Mouse (Mus musculus) liver, postnatal 0 days (tissue): ENCODE measurements around the gene Pcsk6. TPM values are rescaled to one million over a fixed set of nuclear protein-coding genes. Genes with fewer than 3 reads are reported as not detected.
"Not testable (repeated sequence)": the region's sequence is repeated elsewhere in the genome, so short reads cannot be mapped to it uniquely, and the experiment has no call there.

Source experiments
- ATAC-seq: fragments of 200-750 bp; cut with Nextera tagmentation; 2 replicates; pipeline ENCODE4 v1.8.0; 2017; ENCODE audit warnings: mild to moderate bottlenecking, moderate library complexity
- DNase-seq: peaks from one replicate; pipeline ENCODE4 v3.0.0-alpha.2; 2016
- H3K27ac ChIP-seq: fragments of 300-500 bp; sonication (generic); 2 replicates; pipeline ENCODE4 v1.5.1; 2014; ENCODE audit warnings: antibody characterized with exemption, moderate library complexity, mild to moderate bottlenecking, low read depth
- H3K27me3 ChIP-seq: fragments of 300-500 bp; sonication (generic); 2 replicates; pipeline ENCODE4 v1.6.1; 2014; ENCODE audit warnings: low read length, control low read depth, mixed read lengths; ENCODE audit not compliant: insufficient read depth
- H3K36me3 ChIP-seq: fragments of 300-500 bp; sonication (generic); replicated peaks from 2 replicates; pipeline ENCODE4 v1.6.1; 2014; ENCODE audit warnings: mild to moderate bottlenecking, control low read depth, low read length, moderate library complexity, mixed read lengths; ENCODE audit not compliant: insufficient read depth
- H3K4me1 ChIP-seq: fragments of 300-500 bp; sonication (generic); 2 replicates; pipeline ENCODE4 v1.6.1; 2014; ENCODE audit warnings: antibody characterized with exemption, mild to moderate bottlenecking, control low read depth; ENCODE audit not compliant: insufficient read depth
- H3K4me2 ChIP-seq: fragments of 300-500 bp; sonication (generic); 2 replicates; pipeline ENCODE4 v1.6.1; 2014; ENCODE audit warnings: low read depth, mild to moderate bottlenecking, low read length, moderate library complexity, mixed read lengths
- H3K4me3 ChIP-seq: fragments of 300-500 bp; sonication (generic); 2 replicates; pipeline ENCODE4 v1.5.1; 2014; ENCODE audit warnings: low read depth, low read length
- H3K9ac ChIP-seq: fragments of 300-500 bp; sonication (generic); replicated peaks from 2 replicates; pipeline ENCODE4 v1.6.1; 2014; ENCODE audit warnings: mild to moderate bottlenecking, moderate library complexity
- H3K9me3 ChIP-seq: fragments of 300-500 bp; sonication (generic); 2 replicates; pipeline ENCODE4 v1.6.1; 2016; ENCODE audit warnings: mild to moderate bottlenecking, control low read depth, low read length, mixed read lengths
- CTCF ChIP-seq: sonication (generic); IDR thresholded peaks from 2 replicates; pipeline ENCODE4 v1.5.1; 2016; ENCODE audit warnings: antibody characterized with exemption, low read depth
- EP300 ChIP-seq: IDR thresholded peaks from 2 replicates; pipeline ENCODE4 v1.6.1; 2016; ENCODE audit warnings: antibody characterized with exemption, low read depth, mild to moderate bottlenecking
- WGBS: fragments of 180-500 bp; shearing (Covaris S2); extraction: QIAGEN DNeasy Blood & Tissue Kit; methylation state at CpG from one replicate; pipeline ENCODE4 v1.1.7; 2014; ENCODE audit not compliant: insufficient replicate concordance; 5-methylcytosine and 5-hydroxymethylcytosine counted together
- polyA plus RNA-seq: library from polyadenylated mRNA; unstranded; fragments of >200 nt; fragmentation: Nextera tagmentation; extraction: Ambion mirVana; gene quantifications from 2 replicates; pipeline ENCODE4 v1.2.1, GENCODE M21; 2015

The Pcsk6 gene
- polyA plus RNA-seq = 3.6 and 4.7 TPM in 2 replicates

- TF ChIP-seq CTCF = 0 out of 2 replicates have a peak, but pooled peaks have one; percentile 25
- TF ChIP-seq EP300 = no peak
- peak within 1 kb of the TSS; percentile 86 for H3K4me2 ChIP-seq
- 2% methylated on average over 61 of the region's 111 CpGs for WGBS
- peak within 1 kb of the TSS; percentile 53 for H3K4me3 ChIP-seq
- peak within 1 kb of the TSS; percentile 55 for H3K9ac ChIP-seq
- no peaks in the 10 kb centered on the region for H3K9me3 ChIP-seq
- peaks cover 4% of the 10 kb centered on the region; the same call in 1 of the 2 replicates for H3K4me1 ChIP-seq
- H3K36me3 ChIP-seq = no peaks in the 10 kb centered on the region
- ATAC-seq (peak; percentile 76), DNase-seq (peak; percentile 49)
- peaks cover 43% of the 10 kb centered on the region for H3K27me3 ChIP-seq
- 0 out of 2 replicates have a peak within 1 kb of the TSS, but pooled peaks have one; percentile 29 for H3K27ac ChIP-seq
Observed at GRCm38 (mm10) chr7:65861591-65862472, at the start of gene Pcsk6. Pcsk6 (plus strand) TSS chr7:65861734.

DNA sequence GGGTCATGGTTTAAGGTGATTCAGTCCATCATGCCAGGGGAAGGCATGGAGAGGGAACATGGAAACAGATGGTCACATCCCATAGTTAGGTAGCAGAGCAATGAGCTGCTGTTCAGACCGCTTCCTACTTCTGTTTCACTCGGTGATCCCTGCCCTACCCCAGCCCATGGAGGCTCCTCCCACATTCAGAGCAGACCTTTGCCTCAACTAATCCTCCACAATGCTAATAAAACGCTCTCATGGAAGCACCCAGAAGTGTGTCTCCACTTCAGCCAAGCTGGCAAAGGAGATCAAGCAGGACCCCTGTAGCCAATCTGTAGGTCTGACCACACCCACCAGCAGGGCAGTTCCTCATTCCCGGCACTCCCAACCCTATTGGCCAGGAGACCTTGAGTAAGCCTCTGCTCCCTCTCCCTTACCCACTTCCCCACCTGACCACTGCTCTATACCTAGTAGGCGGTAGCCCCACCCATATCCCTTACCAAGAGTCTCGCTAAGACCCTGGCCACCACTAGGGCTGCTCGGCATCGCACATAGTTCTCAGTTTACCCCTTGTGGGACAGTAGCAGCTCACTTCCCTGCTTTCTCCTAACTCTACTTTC, 47.8 kb upstream of the Pcsk6 start:
- no peak for DNase-seq
- H3K9me3 ChIP-seq = no peaks in the 10 kb centered on the region
- no peak overlapping the region for H3K4me2 ChIP-seq
- no peaks in the 10 kb centered on the region for H3K4me1 ChIP-seq
- H3K4me3 ChIP-seq = no peak overlapping the region
- H3K27ac ChIP-seq = no peak overlapping the region
- no peak for ATAC-seq
- H3K9ac ChIP-seq = no peak overlapping the region
- no peaks in the 10 kb centered on the region for H3K36me3 ChIP-seq
- H3K27me3 ChIP-seq = no peaks in the 10 kb centered on the region
- 73% methylated on average over 8 of the region's 8 CpGs for WGBS
- TF ChIP-seq EP300 (no peak), CTCF (no peak)

GRCm38 (mm10) chr7:65817564-65817963, 44.0 kb upstream of the Pcsk6 start:
- Histone ChIP-seq H3K9ac (no peak overlapping the region), H3K36me3 (no peaks in the 10 kb centered on the region), H3K27ac (no peak overlapping the region), H3K9me3 (no peaks in the 10 kb centered on the region), H3K4me3 (no peak overlapping the region), H3K4me1 (peaks cover 4% of the 10 kb centered on the region; the same call in 1 of the 2 replicates), H3K27me3 (no peaks in the 10 kb centered on the region), H3K4me2 (no peak overlapping the region)
- no peak for DNase-seq
- 84% methylated on average over 8 of the region's 8 CpGs for WGBS
- no peak for ATAC-seq
- no peak for TF ChIP-seq CTCF
- no peak for TF ChIP-seq EP300

GRCm38 (mm10) chr7:65820391-65820790, 41.1 kb upstream of the Pcsk6 start:
- Histone ChIP-seq H3K4me2 (no peak overlapping the region), H3K27ac (no peak overlapping the region), H3K9me3 (no peaks in the 10 kb centered on the region), H3K9ac (no peak overlapping the region), H3K27me3 (no peaks in the 10 kb centered on the region), H3K4me1 (peaks cover 4% of the 10 kb centered on the region; the same call in 1 of the 2 replicates), H3K36me3 (no peaks in the 10 kb centered on the region), H3K4me3 (no peak overlapping the region)
- TF ChIP-seq CTCF (no peak), EP300 (no peak)
- ATAC-seq = no peak
- WGBS = 63% methylated on average over 8 of the region's 8 CpGs
- no peak for DNase-seq

DNA sequence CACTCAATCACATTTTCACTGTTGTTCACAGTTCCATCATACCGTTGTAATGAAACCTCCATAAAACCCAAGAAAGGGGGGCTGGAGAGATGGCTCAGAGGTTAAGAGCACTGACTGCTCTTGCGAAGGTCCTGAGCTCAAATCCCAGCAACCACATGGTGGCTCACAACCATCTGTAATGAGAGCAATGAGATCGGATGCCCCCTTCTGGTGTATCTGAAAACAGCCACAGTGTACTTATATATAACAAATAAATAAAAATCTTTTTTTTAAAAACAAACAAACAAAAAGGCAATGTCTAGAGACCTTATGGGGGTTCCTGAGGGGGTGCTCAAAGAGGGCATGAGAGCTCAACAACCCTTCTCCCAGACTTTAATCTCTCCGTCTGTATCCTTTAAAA, 39.6 kb upstream of the Pcsk6 start:
- WGBS = 76% methylated on average over 4 of the region's 4 CpGs
- not testable (repeated sequence) for ATAC-seq, H3K4me1 ChIP-seq, H3K36me3 ChIP-seq, H3K27me3 ChIP-seq, H3K27ac ChIP-seq, H3K4me2 ChIP-seq, H3K4me3 ChIP-seq, DNase-seq, H3K9me3 ChIP-seq, H3K9ac ChIP-seq

GRCm38 (mm10) chr7:65822506-65823119, 38.9 kb upstream of the Pcsk6 start:
- no peak overlapping the region for H3K4me3 ChIP-seq
- H3K4me1 ChIP-seq = peaks cover 4% of the 10 kb centered on the region; the same call in 1 of the 2 replicates
- no peak overlapping the region for H3K27ac ChIP-seq
- no peak overlapping the region for H3K9ac ChIP-seq
- 36% methylated on average over 2 of the region's 2 CpGs for WGBS
- DNase-seq = no peak
- H3K4me2 ChIP-seq = no peak overlapping the region
- no peaks in the 10 kb centered on the region for H3K27me3 ChIP-seq
- peak; percentile 57; the same call in 1 of the 2 replicates for ATAC-seq
- TF ChIP-seq EP300 (no peak), CTCF (no peak)
- no peaks in the 10 kb centered on the region for H3K9me3 ChIP-seq
- no peaks in the 10 kb centered on the region for H3K36me3 ChIP-seq
